Mouse (Mus musculus): ENCODE results near the gene Gpr33. TPM values are rescaled to one million over a fixed set of nuclear protein-coding genes. Genes with fewer than 3 reads are reported as not detected.

Gene Gpr33
- polyA plus RNA-seq, 1 experiment: not detected

GRCm38 (mm10) chr12:52014494-52015029 is 13.3 kb downstream of the Gpr33 start:
- Histone ChIP-seq H3K27ac (ENCODE audit: insufficient read depth, low read depth, low read length) (no peak overlapping the region), H3K36me3 (ENCODE audit: control insufficient read depth, insufficient read depth, low read length) (no peaks in the 10 kb centered on the region), H3K4me1 (ENCODE audit: control insufficient read depth, insufficient read depth, insufficient read length, low read length) (no peaks in the 10 kb centered on the region), H3K27me3 (ENCODE audit: control insufficient read depth, insufficient read depth, low read length) (no peaks in the 10 kb centered on the region), H3K4me3 (ENCODE audit: low read depth, low read length) (no peak overlapping the region)
- no peak for TF ChIP-seq POLR2A (IDR thresholded peaks at IDR 0.05; ENCODE audit: low read depth, low read length)
- TF ChIP-seq CTCF (IDR thresholded peaks at IDR 0.05; ENCODE audit: extremely low read depth, insufficient read length, insufficient replicate concordance, low read depth, low read length): no peak
- WGBS: 49% methylated on average over 7 of the region's 7 CpGs

GRCm38 (mm10) chr12:52014044-52014443 is 13.8 kb downstream of the Gpr33 start:
- no peaks in the 10 kb centered on the region for H3K27me3 ChIP-seq (ENCODE audit: control insufficient read depth, insufficient read depth, low read length)
- H3K4me1 ChIP-seq (ENCODE audit: control insufficient read depth, insufficient read depth, insufficient read length, low read length): no peaks in the 10 kb centered on the region
- 34% methylated on average over 11 of the region's 11 CpGs for WGBS
- H3K4me3 ChIP-seq (ENCODE audit: low read depth, low read length): no peak overlapping the region
- TF ChIP-seq CTCF (IDR thresholded peaks at IDR 0.05; ENCODE audit: extremely low read depth, insufficient read length, insufficient replicate concordance, low read depth, low read length): no peak
- TF ChIP-seq POLR2A (IDR thresholded peaks at IDR 0.05; ENCODE audit: low read depth, low read length): no peak
- no peaks in the 10 kb centered on the region for H3K36me3 ChIP-seq (ENCODE audit: control insufficient read depth, insufficient read depth, low read length)
- H3K27ac ChIP-seq (ENCODE audit: insufficient read depth, low read depth, low read length): no peak overlapping the region

- Histone ChIP-seq H3K27ac (ENCODE audit: insufficient read depth, low read depth, low read length) (no peak overlapping the region), H3K4me3 (ENCODE audit: low read depth, low read length) (no peak overlapping the region), H3K27me3 (ENCODE audit: control insufficient read depth, insufficient read depth, low read length) (no peaks in the 10 kb centered on the region), H3K4me1 (ENCODE audit: control insufficient read depth, insufficient read depth, insufficient read length, low read length) (no peaks in the 10 kb centered on the region), H3K36me3 (ENCODE audit: control insufficient read depth, insufficient read depth, low read length) (no peaks in the 10 kb centered on the region)
- no peak for TF ChIP-seq POLR2A (IDR thresholded peaks at IDR 0.05; ENCODE audit: low read depth, low read length)
- no peak for TF ChIP-seq CTCF (IDR thresholded peaks at IDR 0.05; ENCODE audit: extremely low read depth, insufficient read length, insufficient replicate concordance, low read depth, low read length)
- WGBS: 61% methylated on average over 9 of the region's 9 CpGs
Observed at GRCm38 (mm10) chr12:52013274-52013673, 14.6 kb downstream of the Gpr33 start.

GRCm38 (mm10) chr12:52012159-52012558 is 15.7 kb downstream of the Gpr33 start:
- no peaks in the 10 kb centered on the region for H3K4me1 ChIP-seq (ENCODE audit: control insufficient read depth, insufficient read depth, insufficient read length, low read length)
- no peaks in the 10 kb centered on the region for H3K27me3 ChIP-seq (ENCODE audit: control insufficient read depth, insufficient read depth, low read length)
- H3K27ac ChIP-seq (ENCODE audit: insufficient read depth, low read depth, low read length): no peak overlapping the region
- 85% methylated on average over 8 of the region's 8 CpGs for WGBS
- no peaks in the 10 kb centered on the region for H3K36me3 ChIP-seq (ENCODE audit: control insufficient read depth, insufficient read depth, low read length)
- no peak for TF ChIP-seq POLR2A (IDR thresholded peaks at IDR 0.05; ENCODE audit: low read depth, low read length)
- no peak for TF ChIP-seq CTCF (IDR thresholded peaks at IDR 0.05; ENCODE audit: extremely low read depth, insufficient read length, insufficient replicate concordance, low read depth, low read length)
- H3K4me3 ChIP-seq (ENCODE audit: low read depth, low read length): no peak overlapping the region

GRCm38 (mm10) chr12:52010630-52010961 is 17.3 kb downstream of the Gpr33 start:
- WGBS: 63% methylated on average over 2 of the region's 2 CpGs
- Histone ChIP-seq H3K4me3 (ENCODE audit: low read depth, low read length) (no peak overlapping the region), H3K27me3 (ENCODE audit: control insufficient read depth, insufficient read depth, low read length) (no peaks in the 10 kb centered on the region), H3K4me1 (ENCODE audit: control insufficient read depth, insufficient read depth, insufficient read length, low read length) (no peaks in the 10 kb centered on the region), H3K27ac (ENCODE audit: insufficient read depth, low read depth, low read length) (no peak overlapping the region), H3K36me3 (ENCODE audit: control insufficient read depth, insufficient read depth, low read length) (no peaks in the 10 kb centered on the region)
- no peak for TF ChIP-seq POLR2A (IDR thresholded peaks at IDR 0.05; ENCODE audit: low read depth, low read length)
- TF ChIP-seq CTCF (IDR thresholded peaks at IDR 0.05; ENCODE audit: extremely low read depth, insufficient read length, insufficient replicate concordance, low read depth, low read length): no peak

- Histone ChIP-seq H3K27me3 (ENCODE audit: control insufficient read depth, insufficient read depth, low read length) (no peaks in the 10 kb centered on the region), H3K27ac (ENCODE audit: insufficient read depth, low read depth, low read length) (no peak overlapping the region), H3K4me3 (ENCODE audit: low read depth, low read length) (no peak overlapping the region), H3K4me1 (ENCODE audit: control insufficient read depth, insufficient read depth, insufficient read length, low read length) (no peaks in the 10 kb centered on the region), H3K36me3 (ENCODE audit: control insufficient read depth, insufficient read depth, low read length) (no peaks in the 10 kb centered on the region)
- TF ChIP-seq CTCF (IDR thresholded peaks at IDR 0.05; ENCODE audit: extremely low read depth, insufficient read length, insufficient replicate concordance, low read depth, low read length) (no peak), POLR2A (IDR thresholded peaks at IDR 0.05; ENCODE audit: low read depth, low read length) (no peak)
- WGBS: 70% methylated on average over 15 of the region's 15 CpGs
Observed at GRCm38 (mm10) chr12:52009928-52010629, 17.8 kb downstream of the Gpr33 start.

- Histone ChIP-seq H3K4me1 (ENCODE audit: control insufficient read depth, insufficient read depth, insufficient read length, low read length) (0 out of 2 replicates have a peak, but pooled peaks cover 2% of the 10 kb centered on the region), H3K4me3 (ENCODE audit: low read depth, low read length) (peak overlapping the region; percentile 89), H3K27me3 (ENCODE audit: control insufficient read depth, insufficient read depth, low read length) (no peaks in the 10 kb centered on the region), H3K36me3 (ENCODE audit: control insufficient read depth, insufficient read depth, low read length) (0 out of 2 replicates have a peak, but pooled peaks cover 4% of the 10 kb centered on the region), H3K27ac (ENCODE audit: insufficient read depth, low read depth, low read length) (peak overlapping the region; percentile 41; the same call in 1 of the 2 replicates)
- WGBS: 25% methylated on average over 5 of the region's 5 CpGs
- TF ChIP-seq POLR2A (IDR thresholded peaks at IDR 0.05; ENCODE audit: low read depth, low read length): no peak
- no peak for TF ChIP-seq CTCF (IDR thresholded peaks at IDR 0.05; ENCODE audit: extremely low read depth, insufficient read length, insufficient replicate concordance, low read depth, low read length)
Observed at GRCm38 (mm10) chr12:52006633-52006994, 21.2 kb downstream of the Gpr33 start.

Measured in small intestine, adult 2 months (tissue).